Mouse (Mus musculus) intestine, embryonic 14.5 days (tissue): ENCODE results near the gene Tmed6. TPM values are rescaled to one million over a fixed set of nuclear protein-coding genes. Genes with fewer than 3 reads are reported as not detected.
A peak's percentile ranks its signal among the peaks of the same experiment; 100 is the strongest.
"Not testable (repeated sequence)": the region's sequence is repeated elsewhere in the genome, so short reads cannot be mapped to it uniquely, and the experiment has no call there.

Source experiments
- ATAC-seq: fragments of 200-750 bp; cut with Nextera tagmentation; replicated peaks from 2 replicates; pipeline ENCODE4 v1.8.0; 2017; ENCODE audit warnings: low read depth, moderate number of reproducible peaks, moderate TSS enrichment, moderate library complexity; ENCODE audit not compliant: low FRiP score, low TSS enrichment
- DNase-seq: peaks from one replicate; pipeline ENCODE4 v3.0.0-alpha.2; 2018; ENCODE audit warnings: low spot score
- H3K27ac ChIP-seq: fragments of 300-500 bp; sonication (generic); 2 replicates; pipeline ENCODE4 v1.5.1; 2014; ENCODE audit warnings: low read depth, mild to moderate bottlenecking, control low read depth
- H3K27me3 ChIP-seq: fragments of 300-500 bp; sonication (generic); replicated peaks from 2 replicates; pipeline ENCODE4 v1.6.1; 2014; ENCODE audit warnings: low read length, control low read depth; ENCODE audit not compliant: control insufficient read depth, insufficient read depth
- H3K36me3 ChIP-seq: fragments of 300-500 bp; sonication (generic); 2 replicates; pipeline ENCODE4 v1.6.1; 2014; ENCODE audit warnings: low read length, control low read depth; ENCODE audit not compliant: control insufficient read depth, insufficient read depth
- H3K4me1 ChIP-seq: fragments of 300-500 bp; sonication (generic); replicated peaks from 2 replicates; pipeline ENCODE4 v1.6.1; 2014; ENCODE audit warnings: low read length, control low read depth, mixed read lengths; ENCODE audit not compliant: control insufficient read depth, insufficient read depth
- H3K4me2 ChIP-seq: fragments of 300-500 bp; sonication (generic); 2 replicates; pipeline ENCODE4 v1.6.1; 2014; ENCODE audit warnings: low read length
- H3K4me3 ChIP-seq: fragments of 300-500 bp; sonication (generic); 2 replicates; pipeline ENCODE4 v1.5.1; 2014; ENCODE audit warnings: low read depth, low read length, control low read depth, mixed read lengths
- H3K9ac ChIP-seq: fragments of 300-500 bp; sonication (generic); 2 replicates; pipeline ENCODE4 v1.6.1; 2014; ENCODE audit warnings: mild to moderate bottlenecking, low read length
- H3K9me3 ChIP-seq: fragments of 300-500 bp; sonication (generic); 2 replicates; pipeline ENCODE4 v1.6.1; 2016; ENCODE audit warnings: low read length, control low read depth; ENCODE audit not compliant: control insufficient read depth
- WGBS: fragments of 180-500 bp; shearing (Covaris S2); extraction: QIAGEN DNeasy Blood & Tissue Kit; methylation state at CpG from one replicate; pipeline ENCODE4 v1.1.7; 2014; 5-methylcytosine and 5-hydroxymethylcytosine counted together
- polyA plus RNA-seq: library from polyadenylated mRNA; unstranded; fragments of >200 nt; fragmentation: Nextera tagmentation; extraction: Ambion mirVana; gene quantifications from 2 replicates; pipeline ENCODE4 v1.2.1, GENCODE M21; 2014

The Tmed6 gene
- polyA plus RNA-seq, 1 experiment from 2014 or later = 21.3 TPM

GRCm38 (mm10) chr8:107033609-107034008 lies 31.8 kb downstream of the Tmed6 start:
- not testable (repeated sequence) for H3K9ac ChIP-seq, H3K9me3 ChIP-seq, DNase-seq, H3K4me3 ChIP-seq, H3K27ac ChIP-seq, H3K4me2 ChIP-seq, H3K27me3 ChIP-seq, ATAC-seq
- 92% methylated on average over 2 of the region's 2 CpGs for WGBS
- H3K36me3 ChIP-seq = peaks cover 13% of the 10 kb centered on the region
- peaks cover 10% of the 10 kb centered on the region for H3K4me1 ChIP-seq

- ATAC-seq (no peak), DNase-seq (no peak)
- WGBS = under 1% methylated on average over 40 of the region's 40 CpGs
- Histone ChIP-seq H3K27me3 (no peaks in the 10 kb centered on the region), H3K36me3 (peaks cover 3% of the 10 kb centered on the region), H3K4me1 (peaks cover 10% of the 10 kb centered on the region), H3K9ac (peak overlapping the region; percentile 91), H3K4me2 (peak overlapping the region; percentile 57), H3K9me3 (no peaks in the 10 kb centered on the region), H3K4me3 (peak overlapping the region; percentile 96), H3K27ac (peak overlapping the region; percentile 59)
Measured at GRCm38 (mm10) chr8:107031577-107032090, 33.8 kb downstream of the Tmed6 start.

- 4% methylated on average over 63 of the region's 66 CpGs for WGBS
Measured at GRCm38 (mm10) chr8:107030650-107031576, 34.5 kb downstream of the Tmed6 start, which contains the start of gene Vps4a. TSS of gene Vps4a (plus strand) at chr8:107031222.

GRCm38 (mm10) chr8:107030058-107030457 lies 35.4 kb downstream of the Tmed6 start:
- WGBS = 67% methylated on average over 5 of the region's 5 CpGs
- peaks cover 10% of the 10 kb centered on the region for H3K4me1 ChIP-seq
- H3K4me3 ChIP-seq = no peak overlapping the region
- no peak overlapping the region for H3K9ac ChIP-seq
- DNase-seq (no peak), ATAC-seq (no peak)
- H3K9me3 ChIP-seq = no peaks in the 10 kb centered on the region
- H3K27ac ChIP-seq = no peak overlapping the region
- H3K4me2 ChIP-seq = no peak overlapping the region
- no peaks in the 10 kb centered on the region; the same call in 1 of the 2 replicates for H3K36me3 ChIP-seq
- no peaks in the 10 kb centered on the region for H3K27me3 ChIP-seq

More at GRCm38 (mm10) chr8:107030650-107031576, 34.5 kb downstream of the Tmed6 start, which contains the start of gene Vps4a:
- H3K9me3 ChIP-seq = no peaks in the 10 kb centered on the region
- H3K4me2 ChIP-seq = peak within 1 kb of the TSS; percentile 57
- no peaks in the 10 kb centered on the region; the same call in 1 of the 2 replicates for H3K36me3 ChIP-seq
- peak within 1 kb of the TSS; percentile 59 for H3K27ac ChIP-seq
- H3K9ac ChIP-seq = peak within 1 kb of the TSS; percentile 91
- H3K27me3 ChIP-seq = no peaks in the 10 kb centered on the region
- ATAC-seq (peak; percentile 96), DNase-seq (peak; percentile 99)
- peak within 1 kb of the TSS; percentile 96 for H3K4me3 ChIP-seq
- H3K4me1 ChIP-seq = peaks cover 10% of the 10 kb centered on the region

GRCm38 (mm10) chr8:107029310-107029709 lies 36.1 kb downstream of the Tmed6 start:
- H3K9ac ChIP-seq = no peak overlapping the region
- DNase-seq (no peak), ATAC-seq (no peak)
- peaks cover 10% of the 10 kb centered on the region for H3K4me1 ChIP-seq
- H3K9me3 ChIP-seq = no peaks in the 10 kb centered on the region
- no peaks in the 10 kb centered on the region for H3K27me3 ChIP-seq
- 80% methylated on average over 3 of the region's 3 CpGs for WGBS
- no peak overlapping the region for H3K4me3 ChIP-seq
- H3K36me3 ChIP-seq = no peaks in the 10 kb centered on the region; the same call in 1 of the 2 replicates
- H3K4me2 ChIP-seq = no peak overlapping the region
- H3K27ac ChIP-seq = no peak overlapping the region

- Histone ChIP-seq H3K4me3 (no peak overlapping the region), H3K4me2 (no peak overlapping the region), H3K36me3 (0 out of 2 replicates have a peak, but pooled peaks cover 2% of the 10 kb centered on the region), H3K9me3 (no peaks in the 10 kb centered on the region), H3K27me3 (no peaks in the 10 kb centered on the region), H3K9ac (no peak overlapping the region), H3K4me1 (no peaks in the 10 kb centered on the region), H3K27ac (no peak overlapping the region)
- no peak for ATAC-seq
- 94% methylated on average over 8 of the region's 8 CpGs for WGBS
- no peak for DNase-seq
Measured at GRCm38 (mm10) chr8:107023479-107023878, 42.0 kb downstream of the Tmed6 start.

GRCm38 (mm10) chr8:107014915-107015314 lies 50.5 kb downstream of the Tmed6 start:
- Histone ChIP-seq H3K4me3 (no peak overlapping the region), H3K4me2 (no peak overlapping the region), H3K36me3 (peaks cover 30% of the 10 kb centered on the region), H3K27ac (no peak overlapping the region), H3K9me3 (no peaks in the 10 kb centered on the region), H3K4me1 (no peaks in the 10 kb centered on the region), H3K27me3 (no peaks in the 10 kb centered on the region), H3K9ac (no peak overlapping the region)
- DNase-seq (no peak), ATAC-seq (no peak)
- WGBS = 91% methylated on average over 1 of the region's 1 CpGs

- H3K4me2 ChIP-seq = no peak overlapping the region
- DNase-seq (no peak), ATAC-seq (no peak)
- no peaks in the 10 kb centered on the region for H3K4me1 ChIP-seq
- H3K27ac ChIP-seq = no peak overlapping the region
- H3K9me3 ChIP-seq = no peaks in the 10 kb centered on the region
- whole genome bisulfite sequencing = 71% methylated on average over 2 of the region's 2 CpGs
- H3K4me3 ChIP-seq = no peak overlapping the region
- H3K36me3 ChIP-seq = peaks cover 39% of the 10 kb centered on the region
- H3K9ac ChIP-seq = no peak overlapping the region
- no peaks in the 10 kb centered on the region for H3K27me3 ChIP-seq
Measured at GRCm38 (mm10) chr8:107012666-107013065, 52.8 kb downstream of the Tmed6 start.
